Mouse (Mus musculus) G1E-ER4 (cell line): ENCODE data around the gene Olfr547. TPM values are rescaled to one million over a fixed set of nuclear protein-coding genes. Genes with fewer than 3 reads are reported as not detected.

ENCODE experiments used
- GATA1 ChIP-seq: IDR thresholded peaks from one replicate; pipeline ENCODE4 v1.8.0; 2012; ENCODE audit warnings: low read length, inconsistent platforms
- polyA plus RNA-seq: library from polyadenylated mRNA; stranded (reverse); fragments of >175 nt; gene quantifications from 2 replicates; pipeline ENCODE4 v1.2.3, GENCODE M21; 2012

Gene Olfr547
- polyA plus RNA-seq, 1 experiment: not detected

DNA sequence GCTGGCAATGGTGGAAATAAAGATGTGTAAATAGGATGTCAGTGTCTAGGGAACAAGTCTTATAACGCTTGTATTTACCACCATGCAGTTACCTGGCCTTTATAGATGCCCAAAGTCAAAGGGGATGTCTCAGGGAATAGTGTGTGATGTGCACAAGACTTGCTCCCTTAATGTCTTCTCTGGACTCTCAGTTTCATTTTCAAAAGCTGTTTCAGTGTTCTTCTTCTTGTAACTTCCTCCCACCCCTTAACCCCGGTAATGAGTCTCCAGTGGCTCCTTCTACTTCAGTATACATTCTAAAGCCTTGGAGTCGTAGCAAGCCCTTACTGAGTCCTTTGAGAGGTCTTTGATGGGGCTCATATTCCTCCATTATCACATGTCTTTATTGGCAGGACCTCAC, 18.7 kb downstream of the Olfr547 start:
- TF ChIP-seq GATA1: no peak

- TF ChIP-seq GATA1: no peak
These were observed 30.7 kb downstream of the Olfr547 start, which contains the start of gene Trim21 for GRCm38 (mm10) chr7:102564999-102565997. Trim21 (minus strand) TSS chr7:102565486.

DNA sequence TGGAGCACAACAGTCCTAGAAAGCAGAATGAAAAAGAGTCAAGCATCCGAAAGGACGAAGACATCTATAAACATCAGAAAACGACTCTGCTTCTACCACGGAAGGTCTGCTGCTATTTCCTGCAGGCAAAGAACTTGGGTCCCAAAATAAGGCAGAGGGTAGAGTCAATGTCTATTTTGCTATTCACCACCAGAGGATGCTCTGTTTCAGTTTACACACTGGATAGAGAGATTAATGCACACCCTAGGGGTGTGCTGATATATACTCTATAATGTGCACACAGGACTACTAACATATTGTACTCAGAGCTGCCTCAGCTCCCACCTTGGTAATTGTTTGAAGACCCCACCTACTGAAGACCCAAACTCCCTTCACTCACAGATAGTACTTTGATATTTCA, 31.7 kb downstream of the Olfr547 start:
- TF ChIP-seq GATA1: no peak

- no peak for TF ChIP-seq GATA1
These were observed 36.6 kb downstream of the Olfr547 start, which contains the start of gene Olfr550 for GRCm38 (mm10) chr7:102571142-102571541. Olfr550 (plus strand) TSS chr7:102571442.

DNA sequence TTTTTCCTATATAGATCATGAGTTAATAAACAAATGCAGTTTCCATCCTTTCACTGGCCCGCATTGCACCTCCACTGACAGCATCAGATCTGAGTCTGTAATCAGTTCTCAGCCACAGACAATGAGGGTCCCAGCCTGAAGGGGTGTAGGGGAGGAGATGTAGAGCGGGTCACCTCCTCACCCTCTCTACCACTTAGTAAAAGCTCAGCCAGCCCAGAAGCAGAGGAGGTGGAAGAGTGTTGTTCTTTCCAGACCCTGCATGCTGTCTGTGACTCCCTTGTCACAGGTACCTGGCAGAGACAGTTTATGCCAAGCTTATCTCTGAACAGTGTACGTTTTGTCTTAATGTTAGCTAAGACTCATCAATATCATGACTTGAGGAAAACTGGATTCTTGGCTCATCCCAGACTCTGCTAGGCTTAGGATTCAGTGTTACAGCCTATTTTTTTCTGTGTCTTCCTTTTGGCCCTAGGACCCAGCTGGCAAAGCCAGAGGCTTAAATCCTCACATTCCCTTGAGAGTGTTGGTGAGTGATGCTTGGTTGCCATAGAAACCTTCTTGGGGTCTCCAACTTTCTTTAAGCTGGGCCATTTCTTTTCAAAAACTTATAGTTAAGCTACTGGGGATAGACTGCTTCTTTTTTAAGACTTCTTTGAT, 38.8 kb downstream of the Olfr547 start:
- TF ChIP-seq GATA1: no peak

DNA sequence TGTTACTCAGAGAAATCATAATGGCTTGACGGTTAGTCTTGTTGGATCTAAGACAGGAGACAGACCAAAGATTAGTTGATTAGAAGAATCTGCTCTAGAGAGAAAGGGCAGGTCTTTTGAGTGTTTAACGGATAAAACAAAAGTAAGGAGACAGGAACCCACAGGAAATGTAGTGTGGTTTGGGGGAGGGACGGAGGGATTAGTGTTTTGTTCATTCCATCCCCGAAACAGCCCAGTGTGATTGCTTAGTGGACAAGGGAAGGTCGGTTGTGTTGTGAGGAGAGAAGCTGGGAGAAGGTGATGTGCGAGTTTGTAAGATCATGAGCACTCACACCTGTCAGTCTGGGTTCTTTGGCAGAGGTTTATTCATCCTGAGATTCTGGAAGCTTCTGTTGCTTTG, 41.4 kb downstream of the Olfr547 start:
- TF ChIP-seq GATA1: no peak

Other genes starting within 250 kb of the Olfr547 start
- 96.3 and 156 TPM in 2 replicates for gene Rrm1, start 93.1 kb upstream of the Olfr547 start, polyA plus RNA-seq
- gene Olfr543, start 53.1 kb upstream of the Olfr547 start, polyA plus RNA-seq: not detected in 2 replicates
- not detected in 2 replicates for gene Olfr544, start 46.4 kb upstream of the Olfr547 start, polyA plus RNA-seq
- not detected in 2 replicates for gene Olfr545, start 35.2 kb upstream of the Olfr547 start, polyA plus RNA-seq
- not detected in 2 replicates for gene Olfr548-ps1, start 6.1 kb downstream of the Olfr547 start, polyA plus RNA-seq
- not detected in 2 replicates for gene Olfr549, start 15.1 kb downstream of the Olfr547 start, polyA plus RNA-seq
- gene Trim21, start 30.7 kb downstream of the Olfr547 start, polyA plus RNA-seq: 2.4 and 5.2 TPM in 2 replicates
- gene Olfr550, start 36.7 kb downstream of the Olfr547 start, polyA plus RNA-seq: not detected in 2 replicates
- gene Olfr551, start 57.1 kb downstream of the Olfr547 start, polyA plus RNA-seq: not detected in 2 replicates
- gene Olfr552, start 63.0 kb downstream of the Olfr547 start, polyA plus RNA-seq: not detected in 2 replicates
- gene Olfr553, start 83.5 kb downstream of the Olfr547 start, polyA plus RNA-seq: not detected in 2 replicates
- not detected in 2 replicates for gene Olfr554, start 103.7 kb downstream of the Olfr547 start, polyA plus RNA-seq
- gene Olfr555, start 124.1 kb downstream of the Olfr547 start, polyA plus RNA-seq: not detected in 2 replicates
- gene Olfr556, start 130.2 kb downstream of the Olfr547 start, polyA plus RNA-seq: not detected in 2 replicates
- 1.8 and 1.9 TPM in 2 replicates for gene Trim68, start 152.6 kb downstream of the Olfr547 start, polyA plus RNA-seq
- not detected in 2 replicates for gene Olfr557, start 161.2 kb downstream of the Olfr547 start, polyA plus RNA-seq
- gene Olfr558, start 167.5 kb downstream of the Olfr547 start, polyA plus RNA-seq: not detected in 2 replicates
- gene Olfr33, start 184.3 kb downstream of the Olfr547 start, polyA plus RNA-seq: not detected in 2 replicates
- gene Olfr559, start 192.7 kb downstream of the Olfr547 start, polyA plus RNA-seq: not detected in 2 replicates
- gene Olfr560, start 224.6 kb downstream of the Olfr547 start, polyA plus RNA-seq: not detected in 2 replicates
- not detected in 2 replicates for gene Olfr78, start 224.7 kb downstream of the Olfr547 start, polyA plus RNA-seq
- not detected in 2 replicates for gene Olfr561, start 236.5 kb downstream of the Olfr547 start, polyA plus RNA-seq